Mouse (Mus musculus) embryonic facial prominence, embryonic 13.5 days (tissue): ENCODE results near the gene Rpusd1. TPM values are rescaled to one million over a fixed set of nuclear protein-coding genes. Genes with fewer than 3 reads are reported as not detected.
A peak's percentile ranks its signal among the peaks of the same experiment; 100 is the strongest.

ENCODE experiments used
- ATAC-seq: fragments of 200-750 bp; cut with Nextera tagmentation; 2 replicates; pipeline ENCODE4 v1.8.0; 2017; ENCODE audit warnings: low read depth; ENCODE audit not compliant: insufficient number of reproducible peaks, insufficient read depth, low FRiP score, low TSS enrichment
- H3K27ac ChIP-seq: fragments of 300-500 bp; sonication (generic); 2 replicates; pipeline ENCODE4 v1.5.1; 2015; ENCODE audit warnings: moderate library complexity, mild to moderate bottlenecking, inconsistent platforms
- H3K27me3 ChIP-seq: fragments of 300-500 bp; sonication (generic); 2 replicates; pipeline ENCODE4 v1.6.1; 2015; ENCODE audit warnings: mild to moderate bottlenecking, inconsistent platforms
- H3K36me3 ChIP-seq: fragments of 300-500 bp; sonication (generic); 2 replicates; pipeline ENCODE4 v1.6.1; 2015; ENCODE audit warnings: mild to moderate bottlenecking, inconsistent platforms
- H3K4me1 ChIP-seq: fragments of 300-500 bp; sonication (generic); 2 replicates; pipeline ENCODE4 v1.6.1; 2015; ENCODE audit warnings: inconsistent platforms
- H3K4me2 ChIP-seq: fragments of 300-500 bp; sonication (generic); 2 replicates; pipeline ENCODE4 v1.6.1; 2015; ENCODE audit warnings: moderate library complexity, mild to moderate bottlenecking, inconsistent platforms
- H3K4me3 ChIP-seq: fragments of 300-500 bp; sonication (generic); 2 replicates; pipeline ENCODE4 v1.5.1; 2015; ENCODE audit warnings: mild to moderate bottlenecking, inconsistent platforms
- H3K9ac ChIP-seq: fragments of 300-500 bp; sonication (generic); 2 replicates; pipeline ENCODE4 v1.6.1; 2015; ENCODE audit warnings: mild to moderate bottlenecking, inconsistent platforms
- H3K9me3 ChIP-seq: fragments of 300-500 bp; sonication (generic); 2 replicates; pipeline ENCODE4 v1.6.1; 2016; ENCODE audit warnings: inconsistent platforms
- WGBS: fragments of 180-500 bp; shearing (Covaris S2); methylation state at CpG from one replicate; pipeline ENCODE4 v1.1.7; 2015; ENCODE audit warnings: mixed read lengths; 5-methylcytosine and 5-hydroxymethylcytosine counted together
- microRNA-seq: library from miRNA; unstranded; fragments of <30 nt; microRNA quantifications from one replicate; pipeline ENCODE4, GENCODE M21; 2016
- polyA plus RNA-seq: library from polyadenylated mRNA; unstranded; fragments of >200 nt; fragmentation: Nextera tagmentation; extraction: Ambion mirVana; gene quantifications from 2 replicates; pipeline ENCODE4 v1.2.1, GENCODE M21; 2015

Rpusd1 gene
- polyA plus RNA-seq, 1 experiment from 2014 or later, result 28.9 TPM

DNA sequence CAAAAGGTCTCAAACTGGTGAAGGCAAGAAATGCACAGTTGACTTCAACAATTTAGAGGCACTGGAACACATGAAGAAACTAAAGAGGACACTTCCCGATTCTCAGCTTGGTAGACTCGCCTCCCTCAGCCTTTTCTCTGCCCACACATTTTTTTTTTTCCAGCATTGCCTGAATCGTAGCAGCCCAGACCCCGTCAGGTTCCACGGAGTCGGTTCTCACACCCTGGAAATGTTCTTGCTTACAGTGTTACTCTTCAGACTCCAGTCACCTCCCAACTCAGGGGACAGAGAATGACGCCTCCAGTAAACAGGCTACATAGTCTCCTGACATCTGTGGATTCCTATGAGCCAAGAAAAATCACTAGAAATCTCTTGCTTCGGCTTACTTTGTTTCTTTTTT lies 32.7 kb downstream of the Rpusd1 start:
- 0 out of 2 replicates have a peak, but pooled peaks cover 4% of the 10 kb centered on the region for H3K4me1 ChIP-seq
- H3K4me3 ChIP-seq, result no peak overlapping the region
- H3K9me3 ChIP-seq, result no peaks in the 10 kb centered on the region
- H3K9ac ChIP-seq, result no peak overlapping the region
- H3K27me3 ChIP-seq, result no peaks in the 10 kb centered on the region
- ATAC-seq, result no peak
- no peak overlapping the region for H3K27ac ChIP-seq
- H3K4me2 ChIP-seq, result no peak overlapping the region
- no peaks in the 10 kb centered on the region for H3K36me3 ChIP-seq
- 78% methylated on average over 8 of the region's 8 CpGs for WGBS

DNA sequence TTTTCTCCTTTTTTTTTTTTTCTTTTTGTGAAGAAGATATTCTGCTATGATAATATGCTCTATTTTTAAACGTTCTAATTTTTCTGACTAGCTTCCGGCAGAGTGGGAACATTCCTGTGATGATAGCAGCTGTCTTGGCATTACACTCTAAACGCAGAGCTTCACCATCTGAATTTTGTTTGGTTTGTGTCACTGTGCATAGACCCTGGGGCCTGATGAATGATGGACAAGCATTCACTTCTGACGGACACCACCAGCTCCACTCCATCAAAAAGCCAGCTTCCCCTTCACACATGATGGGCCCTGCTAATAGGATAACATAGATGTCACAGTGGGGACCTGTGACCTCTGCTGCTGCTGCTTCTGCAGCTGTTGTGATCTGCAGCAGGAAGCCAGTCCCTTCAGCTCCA lies 34.1 kb downstream of the Rpusd1 start:
- no peaks in the 10 kb centered on the region for H3K36me3 ChIP-seq
- ATAC-seq, result no peak
- no peaks in the 10 kb centered on the region for H3K27me3 ChIP-seq
- WGBS, result 43% methylated on average over 4 of the region's 4 CpGs
- no peak overlapping the region for H3K9ac ChIP-seq
- H3K4me1 ChIP-seq, result no peaks in the 10 kb centered on the region
- H3K4me3 ChIP-seq, result no peak overlapping the region
- H3K4me2 ChIP-seq, result no peak overlapping the region
- H3K9me3 ChIP-seq, result no peaks in the 10 kb centered on the region
- H3K27ac ChIP-seq, result no peak overlapping the region

DNA sequence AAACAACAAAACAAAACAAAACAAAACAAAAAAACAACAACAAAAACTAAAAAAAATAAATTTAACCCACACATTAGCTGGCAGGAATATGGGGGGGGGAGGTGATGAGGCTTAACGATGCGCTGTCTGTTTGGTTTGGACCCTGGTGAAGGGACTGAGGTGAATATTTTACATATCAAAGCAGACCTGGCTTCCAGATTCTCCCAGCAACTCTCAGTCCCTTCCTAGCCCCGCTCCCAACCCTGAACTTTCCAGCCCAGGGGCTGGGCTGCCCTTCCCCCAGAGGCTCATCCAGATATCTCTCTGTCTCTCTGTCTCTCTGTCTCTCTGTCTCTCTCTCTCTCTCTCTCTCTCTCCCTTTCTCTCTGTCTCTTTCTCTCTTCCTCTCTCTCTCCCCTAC lies 35.1 kb downstream of the Rpusd1 start:
- WGBS, result 43% methylated on average over 3 of the region's 3 CpGs
- ATAC-seq, result no peak

DNA sequence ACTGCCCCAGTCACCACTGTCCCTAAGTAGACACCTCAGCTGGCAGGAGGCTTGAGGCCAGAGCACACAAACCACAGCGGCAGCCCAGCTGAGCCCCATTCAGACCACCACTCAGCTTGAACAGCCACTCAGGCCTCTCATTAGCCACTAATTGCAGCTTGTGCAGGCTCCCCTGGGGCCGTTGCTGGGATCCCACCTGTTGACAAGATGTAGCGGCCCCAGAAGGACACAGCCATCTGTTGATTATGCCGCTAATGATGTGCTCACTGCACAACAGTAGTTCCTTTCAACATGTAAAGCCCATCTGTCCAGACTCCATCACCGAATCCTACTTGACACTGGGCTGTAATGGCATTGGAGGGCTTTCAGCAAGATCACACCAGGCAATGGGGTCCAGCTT lies 38.4 kb downstream of the Rpusd1 start:
- H3K36me3 ChIP-seq, result no peaks in the 10 kb centered on the region
- H3K4me3 ChIP-seq, result no peak overlapping the region
- WGBS, result 36% methylated on average over 5 of the region's 5 CpGs
- no peaks in the 10 kb centered on the region for H3K9me3 ChIP-seq
- ATAC-seq, result no peak
- no peak overlapping the region for H3K9ac ChIP-seq
- no peak overlapping the region for H3K4me2 ChIP-seq
- H3K4me1 ChIP-seq, result no peaks in the 10 kb centered on the region
- no peak overlapping the region for H3K27ac ChIP-seq
- H3K27me3 ChIP-seq, result peaks cover 9% of the 10 kb centered on the region; the same call in 1 of the 2 replicates

More for the DNA sequence above, 35.1 kb downstream of the Rpusd1 start:
- Histone ChIP-seq H3K4me2 (no peak overlapping the region), H3K9me3 (no peaks in the 10 kb centered on the region), H3K36me3 (no peaks in the 10 kb centered on the region), H3K27ac (no peak overlapping the region), H3K4me1 (no peaks in the 10 kb centered on the region), H3K4me3 (no peak overlapping the region), H3K9ac (no peak overlapping the region), H3K27me3 (peaks cover 2% of the 10 kb centered on the region; the same call in 1 of the 2 replicates)

DNA sequence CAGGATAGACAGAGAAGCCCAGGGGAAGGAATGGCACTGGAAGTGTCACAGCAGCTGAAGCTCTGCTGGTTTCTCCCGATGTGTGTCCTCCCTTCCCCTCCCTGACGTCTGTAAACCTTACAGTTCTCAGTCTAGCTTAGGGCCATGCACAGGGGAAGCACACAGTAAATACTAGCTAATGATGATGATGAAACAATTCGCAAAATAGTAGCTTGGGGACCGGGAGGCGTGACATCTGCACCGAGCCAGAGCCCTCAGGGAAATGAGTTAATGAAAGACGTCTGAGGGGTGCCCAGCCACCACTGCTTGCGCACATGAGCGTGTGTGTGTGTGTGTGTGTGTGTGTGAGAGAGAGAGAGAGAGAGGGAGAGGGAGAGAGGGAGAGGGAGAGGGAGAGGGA lies 41.9 kb downstream of the Rpusd1 start:
- Histone ChIP-seq H3K9me3 (no peaks in the 10 kb centered on the region), H3K27ac (no peak overlapping the region), H3K36me3 (no peaks in the 10 kb centered on the region), H3K4me3 (no peak overlapping the region), H3K4me2 (no peak overlapping the region), H3K4me1 (peaks cover 4% of the 10 kb centered on the region), H3K27me3 (peaks cover 9% of the 10 kb centered on the region; the same call in 1 of the 2 replicates), H3K9ac (0 out of 2 replicates have a peak overlapping the region, but pooled peaks have one; percentile 21)
- 33% methylated on average over 9 of the region's 9 CpGs for WGBS
- ATAC-seq, result no peak

DNA sequence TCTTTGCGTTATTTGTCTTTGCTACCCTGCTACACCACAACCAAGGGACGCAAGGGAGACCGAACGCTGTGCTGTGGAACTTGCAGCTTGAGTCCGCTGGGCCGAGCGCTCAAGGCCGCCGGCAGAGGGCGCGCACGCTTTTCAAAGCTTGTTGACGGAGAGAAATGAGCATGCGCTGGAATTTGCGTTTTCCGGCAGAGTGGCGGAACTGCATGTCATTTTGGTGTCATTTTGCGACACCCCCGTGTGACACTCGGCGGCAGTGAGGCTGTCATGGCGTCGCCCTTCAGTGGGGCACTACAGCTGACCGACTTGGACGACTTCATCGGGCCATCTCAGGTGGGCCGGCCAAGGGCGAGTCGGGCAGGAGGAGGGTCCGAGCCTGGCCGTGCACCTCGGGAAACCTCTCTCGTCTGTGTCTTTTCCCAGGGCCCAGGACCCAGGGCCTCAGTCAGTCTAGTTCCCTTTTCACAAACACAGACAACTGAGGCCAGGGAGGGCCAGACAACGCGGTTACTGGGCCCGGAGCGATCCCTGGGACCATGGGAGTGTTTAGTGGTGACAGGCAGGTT lies 46.2 kb downstream of the Rpusd1 start, which contains the start of gene Narfl:
Narfl (plus strand) TSS at position 228 of the 572 bp plus-strand sequence.
- no peak within 1 kb of the TSS for H3K27ac ChIP-seq
- peak; percentile 63; the same call in 1 of the 2 replicates for ATAC-seq
- H3K36me3 ChIP-seq, result peaks cover 9% of the 10 kb centered on the region
- H3K4me3 ChIP-seq, result peak within 1 kb of the TSS; percentile 86
- H3K4me2 ChIP-seq, result peak within 1 kb of the TSS; percentile 93
- peak within 1 kb of the TSS; percentile 91 for H3K9ac ChIP-seq
- H3K27me3 ChIP-seq, result 0 out of 2 replicates have a peak, but pooled peaks cover 7% of the 10 kb centered on the region
- no peaks in the 10 kb centered on the region for H3K9me3 ChIP-seq
- peaks cover 8% of the 10 kb centered on the region for H3K4me1 ChIP-seq
- under 1% methylated on average over 37 of the region's 37 CpGs for WGBS

DNA sequence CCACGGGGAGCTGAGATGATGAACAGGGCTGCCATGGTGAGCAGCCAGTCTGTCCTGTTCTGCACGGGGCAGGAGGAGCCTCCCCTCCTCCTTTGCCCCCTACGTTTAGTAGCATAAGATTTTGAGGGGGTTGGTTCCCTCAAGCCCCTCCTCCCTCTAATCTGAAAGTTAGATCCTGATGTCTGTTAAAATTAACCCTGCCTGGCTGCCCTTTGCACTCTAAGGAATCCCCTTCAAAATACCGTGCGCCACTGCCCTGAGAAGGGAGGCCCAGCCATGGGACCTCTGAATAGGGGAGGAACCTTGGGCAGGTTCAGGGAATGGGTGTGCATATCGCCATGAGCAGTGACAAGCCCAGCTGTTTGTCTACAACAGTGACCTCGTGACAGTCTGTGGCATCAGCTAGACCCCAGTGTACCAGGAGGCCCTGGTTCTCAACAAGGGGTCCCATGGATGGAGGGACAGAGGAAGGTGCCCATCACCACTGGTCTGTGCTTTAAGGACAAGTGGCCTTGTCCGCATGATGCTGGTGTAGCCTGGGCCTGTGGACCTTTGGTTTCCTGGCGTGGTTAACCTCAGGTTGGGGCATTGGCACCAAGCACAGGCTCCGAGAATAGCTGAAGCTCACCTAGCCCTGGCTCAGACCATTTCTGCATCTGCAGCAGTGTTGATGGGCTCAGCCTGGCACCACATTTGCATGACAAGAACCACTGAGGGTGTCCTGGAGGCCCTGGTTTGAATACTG lies 48.0 kb downstream of the Rpusd1 start:
- H3K4me3 ChIP-seq, result no peak overlapping the region

DNA sequence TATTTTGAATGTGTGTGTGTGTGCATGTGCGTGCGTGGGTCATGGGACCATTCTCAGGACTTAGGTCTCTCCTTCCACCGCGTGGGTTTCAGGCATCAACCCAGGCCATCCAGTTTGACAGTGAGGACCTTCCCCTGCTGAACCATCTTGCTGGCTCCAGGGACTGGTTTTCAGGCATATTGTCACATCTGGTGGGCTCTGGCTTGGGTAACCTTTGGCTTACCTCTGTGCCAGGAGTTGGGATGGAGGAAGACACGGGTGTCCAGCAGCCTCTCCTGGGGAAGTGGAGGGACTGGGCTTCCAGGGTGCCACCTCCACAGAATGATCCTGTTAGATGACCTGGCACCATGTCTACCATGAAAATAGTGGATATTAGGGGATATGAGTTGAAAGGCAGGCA lies 50.5 kb downstream of the Rpusd1 start:
- no peaks in the 10 kb centered on the region for H3K9me3 ChIP-seq
- no peak overlapping the region for H3K4me3 ChIP-seq
- no peak for ATAC-seq
- H3K27ac ChIP-seq, result no peak overlapping the region
- peaks cover 50% of the 10 kb centered on the region for H3K36me3 ChIP-seq
- 92% methylated on average over 5 of the region's 5 CpGs for WGBS
- no peak overlapping the region for H3K9ac ChIP-seq
- H3K4me1 ChIP-seq, result peaks cover 8% of the 10 kb centered on the region
- no peaks in the 10 kb centered on the region for H3K27me3 ChIP-seq
- no peak overlapping the region for H3K4me2 ChIP-seq

More for the DNA sequence above, 48.0 kb downstream of the Rpusd1 start:
- Histone ChIP-seq H3K4me1 (peaks cover 8% of the 10 kb centered on the region), H3K4me2 (no peak overlapping the region), H3K9me3 (no peaks in the 10 kb centered on the region), H3K27me3 (no peaks in the 10 kb centered on the region), H3K27ac (no peak overlapping the region), H3K9ac (no peak overlapping the region), H3K36me3 (peaks cover 25% of the 10 kb centered on the region)
- WGBS, result 75% methylated on average over 10 of the region's 10 CpGs
- ATAC-seq, result no peak

Small RNA genes within 50 kb of the gene (microRNA-seq; reads per million reads assigned to microRNA genes)
- not detected for gene Gm25083
- not detected for gene Mir6966

Other genes starting within 250 kb of the Rpusd1 start
- gene Sstr5, start 230.4 kb upstream of the Rpusd1 start, polyA plus RNA-seq, result 0.36 and 0.65 TPM in 2 replicates
- gene Sox8, start 157.0 kb upstream of the Rpusd1 start, polyA plus RNA-seq, result 9.1 and 11.1 TPM in 2 replicates
- gene Lmf1, start 148.6 kb upstream of the Rpusd1 start, polyA plus RNA-seq, result 28.7 and 33.8 TPM in 2 replicates
- gene Gng13, start 10.5 kb upstream of the Rpusd1 start, polyA plus RNA-seq, result 5.8 and 10.3 TPM in 2 replicates
- gene Chtf18, start 251 bp upstream of the Rpusd1 start, polyA plus RNA-seq, result 31.6 and 35.9 TPM in 2 replicates
- gene Mslnl, start 8.4 kb downstream of the Rpusd1 start, polyA plus RNA-seq, result 0.83 TPM in 1 of 2 replicates, not detected in the other
- gene Msln, start 26.7 kb downstream of the Rpusd1 start, polyA plus RNA-seq, result 0.17 and 0.42 TPM in 2 replicates
- gene Narfl, start 46.1 kb downstream of the Rpusd1 start, polyA plus RNA-seq, result 24.7 and 24.9 TPM in 2 replicates
- gene Haghl, start 58.0 kb downstream of the Rpusd1 start, polyA plus RNA-seq, result 74.6 and 89.5 TPM in 2 replicates
- gene Ccdc78, start 58.9 kb downstream of the Rpusd1 start, polyA plus RNA-seq, result 0.20 and 0.25 TPM in 2 replicates
- 65.3 and 78.1 TPM in 2 replicates for gene Fam173a, start 65.2 kb downstream of the Rpusd1 start, polyA plus RNA-seq
- not detected in 2 replicates for gene AC134908.4, start 68.0 kb downstream of the Rpusd1 start, polyA plus RNA-seq
- gene Metrn, start 69.5 kb downstream of the Rpusd1 start, polyA plus RNA-seq, result 43.4 and 50.1 TPM in 2 replicates
- 3.6 and 4.2 TPM in 2 replicates for gene Fbxl16, start 81.4 kb downstream of the Rpusd1 start, polyA plus RNA-seq
- gene Wdr24, start 96.0 kb downstream of the Rpusd1 start, polyA plus RNA-seq, result 26.5 and 30.0 TPM in 2 replicates
- 48.3 and 52.8 TPM in 2 replicates for gene Jmjd8, start 101.2 kb downstream of the Rpusd1 start, polyA plus RNA-seq
- gene Stub1, start 105.7 kb downstream of the Rpusd1 start, polyA plus RNA-seq, result 319 and 353 TPM in 2 replicates
- 1.4 and 2.7 TPM in 2 replicates for gene Rhbdl1, start 109.6 kb downstream of the Rpusd1 start, polyA plus RNA-seq
- 1.3 and 2.9 TPM in 2 replicates for gene Gm20683, start 114.1 kb downstream of the Rpusd1 start, polyA plus RNA-seq
- gene Rhot2, start 117.2 kb downstream of the Rpusd1 start, polyA plus RNA-seq, result 26.4 and 31.4 TPM in 2 replicates
- 30.0 and 31.2 TPM in 2 replicates for gene Wdr90, start 133.8 kb downstream of the Rpusd1 start, polyA plus RNA-seq
- 11.1 and 13.4 TPM in 2 replicates for gene Mcrip2, start 141.1 kb downstream of the Rpusd1 start, polyA plus RNA-seq
- gene Mettl26, start 147.4 kb downstream of the Rpusd1 start, polyA plus RNA-seq, result 47.1 and 50.6 TPM in 2 replicates
- gene Wfikkn1, start 153.2 kb downstream of the Rpusd1 start, polyA plus RNA-seq, result 0.56 and 0.73 TPM in 2 replicates
- gene Rab40c, start 192.1 kb downstream of the Rpusd1 start, polyA plus RNA-seq, result 32.9 and 36.6 TPM in 2 replicates
- 50.6 and 53.8 TPM in 2 replicates for gene Pigq, start 217.3 kb downstream of the Rpusd1 start, polyA plus RNA-seq
- not detected in 2 replicates for gene Nhlrc4, start 217.3 kb downstream of the Rpusd1 start, polyA plus RNA-seq
- 0.18 and 0.26 TPM in 2 replicates for gene A930017K11Rik, start 224.9 kb downstream of the Rpusd1 start, polyA plus RNA-seq